Mouse (Mus musculus): Measurements from ENCODE around the gene Ppard. TPM values are rescaled to one million over a fixed set of nuclear protein-coding genes. Genes with fewer than 3 reads are reported as not detected.
A peak's percentile ranks its signal among the peaks of the same experiment; 100 is the strongest.
"Not testable (repeated sequence)": the region's sequence is repeated elsewhere in the genome, so short reads cannot be mapped to it uniquely, and the experiment has no call there.

Ppard gene
- polyA plus RNA-seq, 1 experiment, result 6.6 TPM

DNA sequence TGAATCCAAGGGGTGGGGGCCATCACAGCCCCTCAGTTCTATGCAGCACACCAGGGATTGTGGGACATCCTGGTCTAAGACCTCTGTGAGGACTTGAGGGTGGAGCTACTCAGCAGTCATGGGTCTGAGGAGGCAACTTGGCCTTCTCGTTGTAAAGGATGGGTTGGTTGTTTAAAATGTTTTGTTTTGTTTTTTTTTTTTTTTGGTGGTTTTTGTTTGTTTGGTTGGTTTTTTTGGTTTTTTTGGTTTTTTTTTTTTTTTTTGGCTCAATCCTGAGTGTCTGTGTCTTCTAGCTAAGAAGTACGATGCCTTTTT, 97.7 kb downstream of the Ppard start:
- H3K27me3 ChIP-seq (ENCODE audit: control insufficient read depth), result peaks cover 14% of the 10 kb centered on the region
- H3K4me3 ChIP-seq (replicated peaks), result peak overlapping the region; percentile 97
- H3K36me3 ChIP-seq (ENCODE audit: control insufficient read depth), result peaks cover 66% of the 10 kb centered on the region
- peaks cover 55% of the 10 kb centered on the region for H3K4me1 ChIP-seq (ENCODE audit: control insufficient read depth)
- H3K9me3 ChIP-seq (ENCODE audit: control insufficient read depth, low read length), result no peaks in the 10 kb centered on the region
- no peak for TF ChIP-seq GATA1 (IDR thresholded peaks at IDR 0.05; ENCODE audit: low read length)
- TF ChIP-seq TAL1 (IDR thresholded peaks at IDR 0.05; ENCODE audit: low read length), result no peak

DNA sequence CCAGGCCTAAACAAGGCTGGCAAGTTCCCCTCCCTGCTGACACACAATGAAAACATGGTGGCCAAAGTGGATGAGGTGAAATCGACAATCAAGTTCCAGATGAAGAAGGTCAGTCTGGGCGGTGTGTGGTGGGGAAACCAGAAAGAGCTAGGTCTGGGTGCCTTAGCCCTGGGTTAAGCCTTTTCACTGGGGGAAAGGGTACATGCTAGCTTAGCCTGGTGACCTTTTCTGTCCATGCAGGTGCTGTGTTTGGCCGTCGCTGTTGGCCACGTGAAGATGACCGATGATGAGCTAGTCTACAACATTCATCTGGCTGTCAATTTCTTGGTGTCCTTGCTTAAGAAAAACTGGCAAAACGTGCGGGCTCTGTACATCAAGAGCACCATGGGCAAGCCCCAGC, 98.1 kb downstream of the Ppard start:
- Histone ChIP-seq H3K4me1 (ENCODE audit: control insufficient read depth) (peaks cover 55% of the 10 kb centered on the region), H3K27me3 (ENCODE audit: control insufficient read depth) (peaks cover 14% of the 10 kb centered on the region), H3K4me3 (replicated peaks) (peak overlapping the region; percentile 6), H3K36me3 (ENCODE audit: control insufficient read depth) (peaks cover 63% of the 10 kb centered on the region)
- H3K9me3 ChIP-seq (ENCODE audit: control insufficient read depth, low read length), result not testable (repeated sequence)

DNA sequence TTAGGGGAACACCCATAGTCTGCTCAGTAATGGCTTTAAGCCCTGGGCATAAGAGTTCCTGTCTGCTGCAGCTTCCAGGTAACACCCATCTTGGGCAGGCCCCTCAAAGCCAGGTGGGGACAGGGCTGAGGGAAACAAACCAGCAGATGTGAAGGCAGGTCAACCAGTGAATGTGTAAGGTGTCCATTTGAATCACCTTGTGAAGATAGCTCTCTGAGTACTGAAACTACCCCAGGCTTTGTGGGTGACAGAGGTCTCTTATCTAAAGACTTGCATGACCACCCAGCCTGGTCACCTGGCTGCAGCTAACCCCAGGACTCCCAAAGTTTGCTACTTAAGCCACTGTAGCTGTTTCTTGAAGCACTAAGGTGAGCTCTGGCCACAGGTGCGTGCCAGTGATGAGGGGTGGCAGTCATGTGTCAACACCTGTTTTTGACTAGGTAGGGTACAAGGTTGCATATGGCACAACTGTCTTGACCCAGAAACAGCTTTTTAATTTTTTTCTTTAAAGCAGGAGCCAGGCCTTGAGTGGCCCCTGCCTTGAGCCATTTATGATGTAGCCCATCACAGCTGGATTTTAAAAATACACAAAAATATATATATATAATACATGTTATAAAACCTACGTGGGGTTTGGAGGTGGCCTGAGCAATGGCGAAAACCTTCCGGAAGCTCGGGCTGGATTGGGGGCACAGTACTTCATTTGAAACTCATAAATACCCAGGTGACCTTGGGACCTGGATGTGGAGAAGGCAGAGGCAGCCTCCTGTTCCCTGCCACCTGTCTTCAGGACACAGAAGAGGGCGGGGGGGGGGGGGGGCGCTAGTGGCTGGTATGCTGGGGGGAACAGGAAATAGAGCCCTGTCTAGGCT, 99.0 kb downstream of the Ppard start:
- Histone ChIP-seq H3K27me3 (ENCODE audit: control insufficient read depth) (peaks cover 14% of the 10 kb centered on the region), H3K9me3 (ENCODE audit: control insufficient read depth, low read length) (no peaks in the 10 kb centered on the region), H3K4me1 (ENCODE audit: control insufficient read depth) (peaks cover 55% of the 10 kb centered on the region), H3K36me3 (ENCODE audit: control insufficient read depth) (peaks cover 55% of the 10 kb centered on the region), H3K4me3 (replicated peaks) (no peak overlapping the region)
- no peak for TF ChIP-seq TAL1 (IDR thresholded peaks at IDR 0.05; ENCODE audit: low read length)
- TF ChIP-seq GATA1 (IDR thresholded peaks at IDR 0.05; ENCODE audit: low read length), result no peak

DNA sequence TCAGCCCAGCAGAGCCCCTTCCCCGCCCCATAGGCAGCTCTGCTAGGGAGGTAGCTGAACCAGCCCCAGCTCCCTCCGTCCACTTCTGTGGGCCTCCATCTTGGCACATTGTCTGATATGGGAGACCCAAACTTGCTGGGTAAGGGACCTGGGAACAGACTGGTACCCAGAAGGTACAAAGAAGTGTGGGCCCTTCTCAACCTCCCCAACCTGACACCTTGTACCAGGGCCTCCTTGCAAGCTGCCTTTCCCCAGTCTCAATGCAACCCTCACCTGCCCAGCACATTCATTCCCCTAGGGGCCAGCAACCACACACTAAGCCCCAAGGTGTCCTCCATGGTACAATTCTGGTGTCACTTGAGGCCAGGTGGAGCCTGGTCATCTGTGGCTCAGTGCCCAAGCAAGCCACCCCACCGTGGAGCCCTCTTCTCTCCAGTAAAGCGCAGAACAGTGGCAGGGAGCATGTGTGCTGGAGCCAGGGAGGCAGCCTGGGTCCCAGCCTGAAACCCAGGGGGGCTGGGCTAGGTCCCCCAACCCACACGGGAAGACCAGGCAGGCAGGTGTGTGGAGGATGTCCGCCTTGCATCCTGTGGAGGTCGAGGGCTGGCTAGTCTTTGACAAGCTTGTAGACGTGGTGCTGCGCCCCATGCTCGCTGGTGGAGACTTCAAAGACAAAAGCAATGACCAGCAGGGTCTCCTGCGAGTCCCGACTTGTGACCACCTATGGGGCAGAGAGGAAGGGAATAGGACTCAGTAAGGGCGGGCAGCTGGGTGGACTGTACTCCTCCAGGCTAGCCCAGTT, 99.8 kb downstream of the Ppard start:
- H3K4me1 ChIP-seq (ENCODE audit: control insufficient read depth), result peaks cover 54% of the 10 kb centered on the region
- H3K9me3 ChIP-seq (ENCODE audit: control insufficient read depth, low read length), result no peaks in the 10 kb centered on the region
- peaks cover 14% of the 10 kb centered on the region for H3K27me3 ChIP-seq (ENCODE audit: control insufficient read depth)
- peaks cover 50% of the 10 kb centered on the region for H3K36me3 ChIP-seq (ENCODE audit: control insufficient read depth)
- TF ChIP-seq GATA1 (IDR thresholded peaks at IDR 0.05; ENCODE audit: low read length), result no peak
- TF ChIP-seq TAL1 (IDR thresholded peaks at IDR 0.05; ENCODE audit: low read length), result no peak
- no peak overlapping the region for H3K4me3 ChIP-seq (replicated peaks)

DNA sequence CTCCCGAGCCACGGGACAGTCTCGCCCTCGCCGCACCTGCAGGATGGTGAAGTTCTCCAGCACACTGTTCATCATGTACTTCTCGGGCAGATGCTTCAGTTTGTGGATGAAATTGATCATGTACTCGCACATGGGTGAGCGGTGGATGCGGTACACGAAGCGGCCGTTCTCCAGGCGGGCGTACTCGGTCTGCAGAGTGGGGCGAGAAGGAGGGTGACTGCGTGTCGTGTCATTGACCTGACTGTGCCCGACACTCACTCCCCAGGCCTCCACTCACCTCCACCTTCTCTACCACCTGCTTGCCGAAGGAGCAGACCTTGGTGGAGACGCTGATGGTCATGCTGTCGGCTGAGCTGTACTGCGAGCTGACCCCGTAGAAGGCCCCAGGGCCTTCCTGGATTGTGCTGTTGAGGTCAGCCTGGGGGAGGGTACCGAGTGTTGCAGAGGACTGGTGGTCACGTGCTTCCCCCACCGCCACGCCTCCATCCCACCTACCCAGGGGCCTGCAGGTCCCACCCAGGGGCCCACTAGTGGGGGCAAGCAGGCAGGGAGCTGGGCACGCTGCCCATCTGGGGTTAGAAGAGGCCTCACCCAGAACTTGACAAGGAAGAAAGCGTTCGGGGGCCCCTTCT, 100.5 kb downstream of the Ppard start:
- H3K9me3 ChIP-seq (ENCODE audit: control insufficient read depth, low read length), result no peaks in the 10 kb centered on the region
- H3K27me3 ChIP-seq (ENCODE audit: control insufficient read depth), result peaks cover 14% of the 10 kb centered on the region
- peaks cover 50% of the 10 kb centered on the region for H3K36me3 ChIP-seq (ENCODE audit: control insufficient read depth)
- TF ChIP-seq GATA1 (IDR thresholded peaks at IDR 0.05; ENCODE audit: low read length), result no peak
- TF ChIP-seq TAL1 (IDR thresholded peaks at IDR 0.05; ENCODE audit: low read length), result no peak
- no peak overlapping the region for H3K4me3 ChIP-seq (replicated peaks)
- peaks cover 47% of the 10 kb centered on the region for H3K4me1 ChIP-seq (ENCODE audit: control insufficient read depth)

DNA sequence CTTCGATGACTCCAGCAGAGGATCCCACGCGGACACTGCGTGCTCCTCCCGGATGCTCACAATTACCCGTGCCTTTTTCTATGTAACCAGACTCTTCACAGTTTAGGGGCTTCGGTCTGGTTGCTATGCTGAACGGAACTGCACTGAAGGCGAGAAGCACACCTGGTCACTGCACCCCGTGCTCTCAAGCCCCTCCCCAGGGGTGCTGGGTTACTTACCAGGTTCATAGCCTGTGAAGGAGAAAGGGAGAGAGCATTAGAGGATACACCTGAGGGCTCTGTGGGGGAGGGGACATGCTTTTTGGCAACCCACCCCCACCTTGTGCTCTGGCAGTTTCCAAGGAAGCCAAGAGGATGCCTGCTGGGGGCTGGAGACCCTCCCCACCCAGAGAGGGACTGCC, 102.8 kb downstream of the Ppard start:
- H3K9me3 ChIP-seq (ENCODE audit: control insufficient read depth, low read length), result no peaks in the 10 kb centered on the region
- H3K36me3 ChIP-seq (ENCODE audit: control insufficient read depth), result peaks cover 42% of the 10 kb centered on the region
- peaks cover 31% of the 10 kb centered on the region for H3K4me1 ChIP-seq (ENCODE audit: control insufficient read depth)
- no peak overlapping the region for H3K4me3 ChIP-seq (replicated peaks)
- peaks cover 14% of the 10 kb centered on the region for H3K27me3 ChIP-seq (ENCODE audit: control insufficient read depth)
- no peak for TF ChIP-seq TAL1 (IDR thresholded peaks at IDR 0.05; ENCODE audit: low read length)
- no peak for TF ChIP-seq GATA1 (IDR thresholded peaks at IDR 0.05; ENCODE audit: low read length)

DNA sequence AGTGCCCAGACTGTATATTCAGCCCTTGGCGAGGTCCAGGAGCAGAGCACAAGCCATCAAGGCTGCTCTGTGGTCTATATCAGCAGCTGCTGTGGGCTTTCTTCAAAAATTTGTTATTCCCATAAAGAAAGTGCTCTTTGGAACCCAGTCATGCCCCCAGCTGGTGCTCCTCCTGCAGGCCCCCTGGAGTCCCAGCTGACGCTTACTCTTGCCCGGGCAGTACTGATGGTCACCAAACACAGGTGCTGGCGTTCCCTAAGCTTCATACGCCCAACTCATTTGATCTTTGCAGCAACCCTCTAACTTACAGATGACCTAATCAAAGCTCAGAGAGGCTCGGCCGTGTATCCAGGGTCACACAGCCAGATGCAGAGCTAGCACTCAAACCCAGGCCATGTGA, 105.0 kb downstream of the Ppard start:
- H3K36me3 ChIP-seq (ENCODE audit: control insufficient read depth), result peaks cover 22% of the 10 kb centered on the region
- H3K9me3 ChIP-seq (ENCODE audit: control insufficient read depth, low read length), result no peaks in the 10 kb centered on the region
- H3K4me3 ChIP-seq (replicated peaks), result no peak overlapping the region
- H3K4me1 ChIP-seq (ENCODE audit: control insufficient read depth), result peaks cover 30% of the 10 kb centered on the region
- H3K27me3 ChIP-seq (ENCODE audit: control insufficient read depth), result peaks cover 14% of the 10 kb centered on the region
- TF ChIP-seq TAL1 (IDR thresholded peaks at IDR 0.05; ENCODE audit: low read length) (no peak), GATA1 (IDR thresholded peaks at IDR 0.05; ENCODE audit: low read length) (no peak)

DNA sequence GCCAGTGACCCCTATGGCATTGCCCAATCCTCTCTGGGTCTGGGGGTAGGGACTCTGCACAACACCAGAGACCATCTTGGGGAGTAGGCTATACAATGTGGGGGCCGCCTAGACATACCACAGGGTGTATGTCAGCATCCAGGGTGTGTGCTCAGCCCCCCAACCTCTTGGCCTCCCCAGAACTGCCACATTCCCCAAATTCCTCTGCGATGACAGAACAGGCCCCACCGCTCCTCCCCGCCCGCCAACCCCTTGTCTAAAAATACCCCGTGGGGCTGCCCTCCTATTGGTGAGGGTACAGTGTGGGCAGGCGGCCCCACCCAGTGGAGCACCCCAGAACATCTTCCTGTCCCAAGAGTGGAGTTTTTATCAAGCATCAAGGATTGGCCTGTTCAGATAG, 108.1 kb downstream of the Ppard start:
- Histone ChIP-seq H3K4me1 (ENCODE audit: control insufficient read depth) (peaks cover 34% of the 10 kb centered on the region), H3K9me3 (ENCODE audit: control insufficient read depth, low read length) (no peaks in the 10 kb centered on the region), H3K27me3 (ENCODE audit: control insufficient read depth) (peaks cover 23% of the 10 kb centered on the region), H3K36me3 (ENCODE audit: control insufficient read depth) (peaks cover 8% of the 10 kb centered on the region; the same call in 1 of the 2 replicates), H3K4me3 (replicated peaks) (no peak overlapping the region)
- TF ChIP-seq GATA1 (IDR thresholded peaks at IDR 0.05; ENCODE audit: low read length) (no peak), TAL1 (IDR thresholded peaks at IDR 0.05; ENCODE audit: low read length) (no peak)

DNA sequence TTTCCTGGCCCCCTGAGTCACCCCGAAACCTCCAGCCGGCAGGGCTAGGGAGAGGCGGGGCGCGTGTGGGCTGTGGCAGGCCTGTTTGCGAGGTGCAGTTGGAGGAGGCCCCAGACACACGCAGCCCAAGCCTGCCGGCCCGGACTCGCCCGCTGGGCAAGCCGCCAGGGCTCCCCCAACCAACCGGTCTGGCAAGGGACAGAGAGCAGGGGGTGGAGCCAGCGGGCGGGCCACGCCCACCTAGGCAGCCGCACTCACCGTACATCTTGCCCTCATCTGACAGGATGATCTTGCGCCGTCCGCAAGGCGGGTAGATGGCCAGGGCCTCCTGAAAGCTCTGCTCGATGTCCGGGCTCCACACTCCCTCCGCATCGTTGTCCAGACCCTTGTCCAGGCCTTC, 108.6 kb downstream of the Ppard start:
- Histone ChIP-seq H3K9me3 (ENCODE audit: control insufficient read depth, low read length) (no peaks in the 10 kb centered on the region), H3K4me3 (replicated peaks) (peak overlapping the region; percentile 26), H3K4me1 (ENCODE audit: control insufficient read depth) (peaks cover 35% of the 10 kb centered on the region), H3K36me3 (ENCODE audit: control insufficient read depth) (peaks cover 8% of the 10 kb centered on the region; the same call in 1 of the 2 replicates), H3K27me3 (ENCODE audit: control insufficient read depth) (peaks cover 28% of the 10 kb centered on the region)
- TF ChIP-seq TAL1 (IDR thresholded peaks at IDR 0.05; ENCODE audit: low read length), result no peak
- no peak for TF ChIP-seq GATA1 (IDR thresholded peaks at IDR 0.05; ENCODE audit: low read length)

All from erythroblast, embryonic 14.5 days (primary cell).